Mouse (Mus musculus): ENCODE results near the gene Yif1b.

DNA sequence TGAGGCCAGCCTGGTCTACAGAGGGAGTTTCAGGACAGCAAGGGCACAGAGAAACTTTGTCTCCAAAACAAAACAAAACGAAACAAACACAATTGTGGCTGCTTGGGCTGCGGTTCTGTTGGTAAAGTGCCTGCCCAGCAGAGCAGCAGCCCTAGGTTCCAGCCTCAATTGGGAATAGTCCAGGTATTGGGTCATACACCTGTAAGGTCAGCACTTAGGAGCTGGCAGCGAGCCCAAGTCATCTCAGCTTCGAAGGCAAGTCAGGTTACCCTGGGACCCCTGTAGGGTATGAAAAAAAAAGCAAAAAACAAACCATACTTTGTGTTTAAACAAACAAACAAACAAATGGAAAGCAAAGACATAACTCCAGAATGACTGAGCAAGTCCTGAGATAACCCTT lies 17.7 kb downstream of the Yif1b start:
- TF ChIP-seq CTCF (conservative IDR thresholded peaks at IDR 0.05; ENCODE audit: low read length): no peak
- TF ChIP-seq POU5F1 (IDR thresholded peaks at IDR 0.05; ENCODE audit: borderline replicate concordance, low read length): no peak

All from E14TG2a.4 (cell line).